Mouse (Mus musculus): ENCODE results near the gene Olfr651. TPM values are rescaled to one million over a fixed set of nuclear protein-coding genes. Genes with fewer than 3 reads are reported as not detected.
"Not testable (repeated sequence)": the region's sequence is repeated elsewhere in the genome, so short reads cannot be mapped to it uniquely, and the experiment has no call there.

The Olfr651 gene
- not detected for total RNA-seq (2021)

DNA sequence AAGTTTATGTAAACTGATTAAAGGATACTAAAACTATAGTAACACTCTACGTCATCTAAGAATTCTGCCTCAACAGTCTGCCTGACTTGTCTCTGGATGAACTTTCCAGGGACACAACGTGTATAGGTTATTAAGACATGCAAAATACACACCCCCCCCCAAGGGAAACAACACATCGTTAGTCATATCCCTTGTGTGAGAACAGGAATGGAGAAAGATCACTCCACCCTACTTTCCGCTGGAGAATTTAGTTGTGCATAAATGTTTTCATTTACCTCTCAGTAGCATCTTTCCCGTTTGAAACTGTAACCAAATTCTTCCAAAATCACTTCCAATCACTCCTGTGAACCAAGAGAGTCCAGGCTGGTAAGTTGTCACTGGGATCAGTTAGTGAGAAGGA, at the start of gene Olfr651:
Gene Olfr651, plus strand, starts transcription at position 301 of the 400 bp plus-strand sequence.
- DNase-seq, result no peak

DNA sequence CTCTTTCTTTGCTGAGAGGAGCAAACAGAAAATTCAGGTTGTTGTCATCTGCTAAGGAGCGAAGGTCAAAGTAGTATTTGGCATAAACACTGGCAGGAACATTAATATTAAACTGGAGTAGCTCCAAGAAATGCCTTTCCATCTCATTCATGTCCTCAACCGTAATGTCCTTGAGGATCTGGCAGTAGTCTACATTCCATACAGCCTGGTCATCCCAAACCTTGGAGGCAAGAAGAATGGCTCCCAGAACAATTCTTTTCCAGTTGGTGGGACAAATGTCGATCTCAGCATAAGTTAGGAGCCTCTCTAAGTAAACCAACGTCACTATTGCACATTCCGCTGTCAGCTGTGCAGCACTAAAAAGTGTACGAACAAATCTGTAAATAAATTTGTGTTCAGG, 48.7 kb upstream of the Olfr651 start:
- DNase-seq, result not testable (repeated sequence)

DNA sequence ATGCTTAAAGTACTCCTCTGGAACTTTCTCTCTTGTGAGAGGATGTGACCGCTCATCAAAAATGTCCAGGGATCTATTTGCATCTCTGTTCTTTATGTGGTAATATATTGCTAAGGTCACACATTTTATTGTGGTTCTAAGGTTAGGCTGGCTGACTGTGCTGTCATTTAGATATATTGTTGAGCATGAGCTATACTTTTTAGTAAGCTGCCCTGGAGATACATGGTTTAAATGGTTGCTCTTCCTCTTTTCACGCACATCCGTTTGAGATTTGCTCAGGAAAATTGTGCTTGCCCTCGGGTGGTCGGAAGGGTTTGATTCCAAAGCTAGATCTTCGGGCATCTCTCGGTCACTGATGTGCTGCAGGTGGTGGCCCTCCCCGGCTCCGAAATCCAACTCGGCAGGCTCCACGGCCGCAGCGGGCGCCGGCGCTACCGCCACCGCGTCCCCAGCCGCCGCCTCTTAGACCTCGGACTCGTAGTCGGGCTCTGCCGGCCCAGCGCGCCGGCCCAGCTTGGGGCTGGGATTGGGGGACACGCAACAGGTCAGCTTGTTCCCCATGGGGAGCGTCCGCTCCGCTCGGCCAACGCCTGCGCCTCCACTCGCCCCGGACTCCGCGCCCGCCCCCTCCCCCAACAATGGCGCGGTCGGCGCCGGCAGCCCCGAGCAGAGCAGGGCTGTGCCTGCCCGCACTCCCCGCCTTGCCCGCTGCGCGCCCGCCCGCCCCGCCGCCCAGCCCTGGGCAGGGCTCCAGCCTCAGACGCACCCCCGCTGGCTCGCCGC, 48.2 kb upstream of the Olfr651 start:
- DNase-seq, result peak; percentile 19

DNA sequence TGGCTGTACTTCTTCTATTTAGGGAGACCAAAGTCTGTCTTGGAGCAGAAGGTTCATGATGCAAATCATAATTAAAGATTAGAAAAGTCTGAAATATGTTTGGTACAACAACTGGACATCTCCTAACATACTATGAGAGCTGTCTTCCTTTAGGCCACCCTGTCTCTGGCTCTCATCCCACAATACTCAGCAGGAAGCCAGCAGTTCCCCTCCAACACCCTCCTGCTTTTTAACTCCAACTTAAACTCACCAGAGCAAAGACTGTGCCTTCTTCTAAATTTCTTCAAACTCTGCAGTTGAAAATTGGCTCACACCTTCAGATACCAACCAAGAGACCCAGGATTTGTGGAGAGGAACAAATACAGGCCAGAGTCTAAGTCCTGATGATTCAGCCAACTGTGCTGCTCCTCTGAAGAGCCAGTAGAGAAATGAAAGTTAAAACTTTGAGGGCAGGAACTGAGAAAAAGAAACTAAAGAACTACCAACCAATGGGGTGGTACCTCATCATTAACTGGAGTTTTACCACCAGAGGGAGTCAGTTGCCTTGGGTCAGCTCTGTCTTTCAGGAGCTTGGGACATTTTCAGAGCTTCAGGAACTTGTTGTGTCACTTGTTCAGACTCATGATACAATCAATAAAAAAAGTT, 42.4 kb upstream of the Olfr651 start, which contains the start of gene Trim30d:
Gene Trim30d, minus strand, starts transcription at position 429 of the 645 bp plus-strand sequence.
- DNase-seq, result not testable (repeated sequence)

DNA sequence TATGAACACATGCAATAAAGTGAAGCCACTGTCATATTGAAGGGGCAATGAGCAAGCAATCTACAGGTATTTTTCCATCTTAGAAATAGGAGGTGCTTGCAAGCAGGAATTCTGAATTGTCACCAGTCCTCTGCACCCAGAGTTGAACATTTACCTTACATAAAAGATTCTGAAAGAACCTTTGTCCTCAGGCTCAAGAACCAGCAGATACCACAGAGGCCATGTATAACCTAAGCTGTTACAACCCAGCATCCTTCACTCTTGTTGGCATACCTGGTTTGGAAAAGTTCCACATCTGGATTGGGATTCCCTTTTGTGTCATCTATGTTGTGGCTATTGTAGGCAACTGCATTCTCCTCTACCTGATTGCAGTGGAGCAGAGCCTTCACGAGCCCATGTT, 2.8 kb downstream of the Olfr651 start:
- DNase-seq, result no peak

DNA sequence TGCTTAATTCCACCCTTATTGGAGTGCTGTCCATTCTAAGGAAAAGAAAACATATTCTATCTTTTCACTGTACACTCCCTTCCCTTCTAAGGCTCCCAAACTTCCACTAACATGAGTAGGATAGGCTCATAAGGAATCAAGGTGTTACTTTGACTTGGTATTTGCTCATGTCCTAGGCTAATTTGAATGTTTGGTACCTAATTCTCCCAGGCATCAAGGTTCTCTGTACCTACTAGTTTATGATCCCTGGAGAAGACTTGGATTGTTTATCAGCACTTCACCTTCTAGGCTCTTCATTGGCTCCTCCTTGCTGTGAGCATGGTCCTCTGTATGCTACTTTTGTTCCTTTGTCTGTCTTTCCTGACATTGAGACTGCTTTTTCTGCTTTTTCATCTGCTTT, 10.7 kb downstream of the Olfr651 start, which contains the start of gene Olfr652:
Gene Olfr652, plus strand, starts transcription at position 301 of the 400 bp plus-strand sequence.
- no peak for DNase-seq

DNA sequence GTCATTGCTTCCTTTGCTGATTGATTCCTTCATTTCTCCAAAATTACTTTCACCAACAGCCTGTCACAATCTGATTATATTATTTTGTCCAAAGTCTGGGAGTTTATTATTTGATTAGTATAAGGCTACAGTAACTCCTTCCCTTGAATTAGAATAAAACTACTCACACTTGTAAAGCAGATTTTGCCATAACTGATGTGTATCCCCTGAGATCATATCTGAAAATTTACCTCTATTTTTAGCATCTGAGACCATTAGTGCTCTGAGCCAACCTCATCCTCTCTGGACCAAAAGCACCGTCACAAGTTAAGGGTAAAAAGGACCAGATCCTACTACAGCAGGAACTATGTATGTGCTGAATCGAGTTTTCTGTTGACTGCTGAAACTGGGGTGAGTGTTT, 27.1 kb downstream of the Olfr651 start, which contains the start of gene Olfr653:
Gene Olfr653, plus strand, starts transcription at position 301 of the 400 bp plus-strand sequence.
- no peak for DNase-seq

DNA sequence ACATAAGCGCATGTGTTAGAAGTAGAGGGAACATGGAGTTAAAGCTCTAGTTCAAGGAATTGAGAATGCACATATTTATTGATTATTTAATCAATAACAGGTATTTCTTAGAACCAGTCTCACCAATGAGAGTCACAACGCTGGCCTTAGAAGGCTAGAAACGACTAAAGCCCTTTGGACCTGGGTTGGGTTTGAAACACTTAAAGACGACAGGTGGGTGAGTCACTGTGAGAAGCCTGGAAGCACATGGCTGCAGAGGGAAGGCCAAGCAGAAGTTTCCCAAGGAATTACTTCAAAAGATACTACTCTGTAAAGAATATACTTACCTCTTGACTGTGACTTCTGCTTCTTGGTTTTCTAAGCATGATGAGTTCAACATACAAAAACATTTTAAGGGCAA, 30.9 kb downstream of the Olfr651 start:
- DNase-seq, result no peak

DNA sequence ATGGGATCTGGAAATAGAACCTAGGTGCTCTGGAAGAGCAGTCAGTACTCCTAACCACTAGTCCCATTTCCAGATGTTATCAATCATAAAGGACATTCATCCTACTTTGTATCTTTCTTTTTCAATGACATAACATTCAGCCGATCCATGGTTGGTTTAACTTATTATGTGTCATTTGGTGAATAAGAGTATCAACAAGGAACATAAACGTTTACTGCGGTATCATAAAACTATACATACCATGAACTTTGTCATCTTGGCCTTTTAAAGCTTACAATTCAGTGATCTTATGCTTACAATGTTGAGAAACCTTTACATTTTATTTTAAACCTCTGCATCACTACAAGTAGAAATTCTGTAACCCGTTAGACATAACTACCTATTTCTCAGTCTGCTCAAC, 31.5 kb downstream of the Olfr651 start:
- DNase-seq, result no peak

DNA sequence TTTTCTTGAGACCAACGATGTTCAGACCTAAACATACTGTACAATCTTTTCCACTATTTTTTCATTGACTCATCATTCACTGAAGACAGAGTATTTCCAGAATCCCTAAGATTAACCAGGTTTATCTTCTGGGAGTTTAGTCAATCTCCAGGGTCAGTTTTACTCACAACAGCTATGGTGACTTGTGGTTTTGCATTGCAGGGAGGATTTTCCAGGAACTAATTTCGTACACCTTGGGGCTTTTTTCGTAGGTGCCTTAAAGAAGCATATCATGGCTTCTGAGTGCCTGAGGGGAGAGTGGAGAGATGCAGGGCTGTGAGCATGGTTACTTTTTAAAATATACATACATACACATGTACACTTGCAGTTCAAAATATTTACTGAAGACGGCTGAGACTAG, 36.8 kb downstream of the Olfr651 start, which contains the start of gene Olfr654:
Gene Olfr654, plus strand, starts transcription at position 301 of the 400 bp plus-strand sequence.
- no peak for DNase-seq

DNA sequence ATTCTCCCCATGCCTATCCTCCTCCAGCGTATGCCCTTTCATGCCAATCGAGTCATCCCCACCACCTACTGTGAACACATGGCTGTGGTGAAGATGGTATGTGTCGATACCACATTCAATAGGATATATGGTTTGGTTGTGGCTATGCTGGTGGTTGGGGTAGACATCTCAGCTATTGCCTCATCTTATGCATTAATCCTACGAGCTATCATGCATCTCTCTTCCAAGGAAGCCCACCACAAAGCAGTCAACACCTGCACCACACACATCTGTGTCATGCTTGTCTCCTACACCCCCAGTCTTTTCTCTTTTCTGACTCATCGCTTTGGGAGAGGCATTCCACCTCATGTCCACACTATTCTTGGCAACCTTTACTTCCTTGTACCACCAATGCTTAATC, 38.3 kb downstream of the Olfr651 start:
- DNase-seq, result no peak

DNA sequence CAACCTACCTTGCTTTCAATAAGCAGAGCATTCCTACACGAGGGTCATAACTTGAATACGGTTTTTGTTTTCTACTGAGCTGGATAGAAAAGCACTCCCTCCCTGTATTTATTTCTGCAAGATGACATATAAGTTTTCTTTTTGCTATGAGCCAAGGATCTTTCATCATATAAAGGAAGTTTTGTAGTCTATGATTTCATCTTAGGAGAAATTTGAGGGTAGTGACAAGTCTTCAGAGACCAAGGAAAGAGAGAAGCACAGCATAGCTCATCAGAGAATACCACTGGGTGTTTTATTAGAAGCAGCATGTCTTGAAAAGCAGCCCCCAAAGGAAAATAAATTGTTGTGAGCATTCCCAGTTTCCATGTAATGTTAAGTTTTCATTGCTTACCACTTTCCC, 51.7 kb downstream of the Olfr651 start, which contains the start of gene Olfr655:
Gene Olfr655, minus strand, starts transcription at position 101 of the 400 bp plus-strand sequence.
- DNase-seq, result no peak

DNA sequence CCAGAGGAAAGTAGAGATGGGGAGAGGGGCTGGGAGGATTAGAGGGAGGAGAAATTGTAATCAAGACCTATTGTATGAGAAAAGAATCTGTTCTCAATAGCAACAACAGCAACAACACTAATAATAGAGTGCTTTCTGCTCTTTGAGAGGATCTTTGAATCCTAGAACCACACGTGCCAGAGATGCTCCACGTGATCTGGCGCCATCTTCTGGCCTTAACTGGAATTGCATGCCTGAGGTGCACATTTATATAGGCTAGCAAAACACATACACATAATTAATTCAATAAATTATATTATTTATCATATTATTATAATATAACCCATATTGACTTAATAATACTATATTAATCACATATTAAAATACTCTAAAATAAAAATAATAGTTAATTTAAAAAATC, 53.2 kb downstream of the Olfr651 start:
- peak; percentile 40 for DNase-seq

Other genes starting within 250 kb of the Olfr651 start
- 1 to 10 TPM; 5.9 to 7.5 TPM for gene Trim12a, start 234.7 kb upstream of the Olfr651 start, total RNA-seq (2021)
- gene Trim34b, start 220.7 kb upstream of the Olfr651 start, total RNA-seq (2021), result under 1 TPM; 0.16 to 0.21 TPM
- 1 to 10 TPM; 3.8 to 4.2 TPM for gene Trim12c, start 196.8 kb upstream of the Olfr651 start, total RNA-seq (2021)
- under 1 TPM in 1 of 2 experiments, not detected in 1; 0.11 TPM for gene Trim30b, start 180.2 kb upstream of the Olfr651 start, total RNA-seq (2021)
- not detected for gene Trim30c, start 149.3 kb upstream of the Olfr651 start, total RNA-seq (2021)
- gene Trim30a, start 84.9 kb upstream of the Olfr651 start, total RNA-seq (2021), result 1 to 10 TPM; 1.4 to 1.8 TPM
- gene Trim30d, start 42.3 kb upstream of the Olfr651 start, total RNA-seq (2021), result under 1 TPM; 0.26 to 0.38 TPM
- gene Olfr652, start 10.8 kb downstream of the Olfr651 start, total RNA-seq (2021), result not detected
- gene Olfr653, start 27.2 kb downstream of the Olfr651 start, total RNA-seq (2021), result not detected
- not detected for gene Olfr654, start 36.9 kb downstream of the Olfr651 start, total RNA-seq (2021)
- gene Olfr655, start 51.6 kb downstream of the Olfr651 start, total RNA-seq (2021), result not detected
- not detected for gene Olfr656, start 63.8 kb downstream of the Olfr651 start, total RNA-seq (2021)
- not detected for gene Olfr657, start 74.7 kb downstream of the Olfr651 start, total RNA-seq (2021)
- not detected for gene Olfr658, start 97.2 kb downstream of the Olfr651 start, total RNA-seq (2021)
- gene Olfr659, start 116.6 kb downstream of the Olfr651 start, total RNA-seq (2021), result not detected
- not detected for gene Olfr661, start 136.4 kb downstream of the Olfr651 start, total RNA-seq (2021)
- not detected for gene Usp17le, start 227.3 kb downstream of the Olfr651 start, total RNA-seq (2021)